Mouse (Mus musculus): ENCODE data around the gene Kctd6. TPM values are rescaled to one million over a fixed set of nuclear protein-coding genes. Genes with fewer than 3 reads are reported as not detected.
"Not testable (repeated sequence)": the region's sequence is repeated elsewhere in the genome, so short reads cannot be mapped to it uniquely, and the experiment has no call there.

Kctd6 gene
- polyA plus RNA-seq, 1 experiment from 2014 or later: 7.2 TPM

GRCm38 (mm10) chr14:8264378-8264777 lies 50.4 kb downstream of the Kctd6 start:
- WGBS: 98% methylated on average over 1 of the region's 1 CpGs
- H3K4me1 ChIP-seq (ENCODE audit: control insufficient read depth, insufficient read depth, low read length): no peaks in the 10 kb centered on the region
- H3K9ac ChIP-seq (ENCODE audit: low read depth, low read length): no peak overlapping the region
- ATAC-seq: no peak
- H3K9me3 ChIP-seq (replicated peaks; ENCODE audit: control insufficient read depth, low read length, poor library complexity, severe bottlenecking): no peaks in the 10 kb centered on the region
- no peak overlapping the region for H3K27ac ChIP-seq (ENCODE audit: low read length)
- H3K4me2 ChIP-seq (ENCODE audit: low read length): no peak overlapping the region
- H3K36me3 ChIP-seq (ENCODE audit: control insufficient read depth, insufficient read depth, low read length): no peaks in the 10 kb centered on the region
- H3K4me3 ChIP-seq (ENCODE audit: low read depth, low read length): no peak overlapping the region
- no peaks in the 10 kb centered on the region for H3K27me3 ChIP-seq (ENCODE audit: control insufficient read depth, insufficient read depth, low read depth, low read length)

- H3K4me1 ChIP-seq (ENCODE audit: control insufficient read depth, insufficient read depth, low read length); H3K36me3 ChIP-seq (ENCODE audit: control insufficient read depth, insufficient read depth, low read length); H3K4me3 ChIP-seq (ENCODE audit: low read depth, low read length); H3K9me3 ChIP-seq (replicated peaks; ENCODE audit: control insufficient read depth, low read length, poor library complexity, severe bottlenecking); H3K27ac ChIP-seq (ENCODE audit: low read length); H3K4me2 ChIP-seq (ENCODE audit: low read length); ATAC-seq; H3K9ac ChIP-seq (ENCODE audit: low read depth, low read length); H3K27me3 ChIP-seq (ENCODE audit: control insufficient read depth, insufficient read depth, low read depth, low read length): not testable (repeated sequence)
- WGBS: 88% methylated on average over 8 of the region's 8 CpGs
Measured at GRCm38 (mm10) chr14:8271281-8271680, 57.3 kb downstream of the Kctd6 start.

Other genes starting within 250 kb of the Kctd6 start
- gene Dnase1l3, start 219.6 kb upstream of the Kctd6 start, polyA plus RNA-seq (2015; fragmentation: Nextera tagmentation; extraction: Ambion mirVana): 0.04 and 0.07 TPM in 2 replicates
- gene Abhd6, start 211.2 kb upstream of the Kctd6 start, polyA plus RNA-seq (2015; fragmentation: Nextera tagmentation; extraction: Ambion mirVana): 42.8 and 42.9 TPM in 2 replicates
- 42.8 and 46.7 TPM in 2 replicates for gene Rpp14, start 133.8 kb upstream of the Kctd6 start, polyA plus RNA-seq (2015; fragmentation: Nextera tagmentation; extraction: Ambion mirVana)
- 68.8 and 73.2 TPM in 2 replicates for gene Pxk, start 115.9 kb upstream of the Kctd6 start, polyA plus RNA-seq (2015; fragmentation: Nextera tagmentation; extraction: Ambion mirVana)
- 255 and 256 TPM in 2 replicates for gene Pdhb, start 41.1 kb upstream of the Kctd6 start, polyA plus RNA-seq (2015; fragmentation: Nextera tagmentation; extraction: Ambion mirVana)
- gene Acox2, start 45.2 kb downstream of the Kctd6 start, polyA plus RNA-seq (2015; fragmentation: Nextera tagmentation; extraction: Ambion mirVana): not detected in 2 replicates
- 0.92 and 1.4 TPM in 2 replicates for gene Fam107a, start 103.9 kb downstream of the Kctd6 start, polyA plus RNA-seq (2015; fragmentation: Nextera tagmentation; extraction: Ambion mirVana)
- 0.22 TPM in 1 of 2 replicates, not detected in the other for gene Oit1, start 164.6 kb downstream of the Kctd6 start, polyA plus RNA-seq (2015; fragmentation: Nextera tagmentation; extraction: Ambion mirVana)

Data from midbrain, embryonic 16.5 days (tissue).